In the genomic region with DNA sequence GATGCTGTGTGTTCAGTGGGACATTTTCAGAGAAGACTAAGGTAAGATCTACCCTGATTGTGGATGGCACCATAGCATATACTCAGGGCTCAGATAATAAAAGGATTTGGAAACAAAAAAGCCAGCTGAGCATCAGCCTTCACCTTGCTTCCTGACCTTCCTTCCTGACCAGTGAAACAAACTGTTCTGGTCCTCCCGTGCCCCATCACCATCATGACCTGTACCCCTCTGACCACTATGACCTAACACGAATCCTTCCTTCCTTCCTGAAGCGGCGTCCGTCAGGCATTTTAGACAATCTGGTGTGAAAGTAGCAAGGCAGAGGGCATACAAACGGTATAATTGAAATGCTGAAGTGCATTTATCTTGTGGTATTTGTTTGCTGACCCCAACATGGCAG, we compare ENCODE assay signal across 20 mouse cellular contexts.
"Had no signal": no experiment of that assay in that cellular context is flagged by ENCODE, and none has a peak within 500 bp of the region (broad histone marks: within the 10 kb centered on the region; RNA-seq: fewer than 3 reads in every experiment).

No protein-coding gene starts in this region.

- H3K27me3 ChIP-seq: limb, embryonic 12.5 days; limb, embryonic 15.5 days; lung, embryonic 15.5 days; megakaryocyte, embryonic 14.5 days; neural tube, embryonic 13.5 days; stomach, embryonic 15.5 days had no signal

- H3K9ac ChIP-seq: limb, embryonic 12.5 days; limb, embryonic 15.5 days; liver, embryonic 14.5 days; lung, embryonic 15.5 days; neural tube, embryonic 13.5 days; stomach, embryonic 15.5 days had no signal

- H3K27ac ChIP-seq: limb, embryonic 12.5 days; limb, embryonic 15.5 days; liver, embryonic 14.5 days; lung, embryonic 15.5 days; midbrain, embryonic 10.5 days; neural tube, embryonic 13.5 days; stomach, embryonic 15.5 days had no signal

- H3K4me1 ChIP-seq: limb, embryonic 12.5 days; limb, embryonic 15.5 days; lung, embryonic 15.5 days; megakaryocyte, embryonic 14.5 days; midbrain, embryonic 10.5 days; neural tube, embryonic 13.5 days; stomach, embryonic 15.5 days had no signal

- DNase-seq: kidney, adult 2 months; kidney, postnatal 10 days; kidney, postnatal 4 days; left cerebral cortex, postnatal 4 days; lung, adult 18-20 months; lung, postnatal 10 days; lung, postnatal 36 days; midbrain, embryonic 14.5 days; retina, postnatal 1 day; right cerebral cortex, postnatal 25 days; spleen, adult 18-20 months; thymus, postnatal 25 days had no signal

- H3K4me2 ChIP-seq: limb, embryonic 12.5 days; limb, embryonic 15.5 days; lung, embryonic 15.5 days; neural tube, embryonic 13.5 days; stomach, embryonic 15.5 days had no signal

- H3K4me3 ChIP-seq: limb, embryonic 12.5 days; limb, embryonic 15.5 days; lung, embryonic 15.5 days; megakaryocyte, embryonic 14.5 days; midbrain, embryonic 10.5 days; neural tube, embryonic 13.5 days; stomach, embryonic 15.5 days had no signal

- H3K9me3 ChIP-seq: limb, embryonic 12.5 days; limb, embryonic 15.5 days; lung, embryonic 15.5 days; megakaryocyte, embryonic 14.5 days; midbrain, embryonic 10.5 days; neural tube, embryonic 13.5 days; stomach, embryonic 15.5 days had no signal
